Mouse (Mus musculus) neural tube, embryonic 13.5 days (tissue): Measurements from ENCODE around the gene Sema4d. TPM values are rescaled to one million over a fixed set of nuclear protein-coding genes. Genes with fewer than 3 reads are reported as not detected.

ENCODE experiments used
- ATAC-seq: fragments of 200-750 bp; cut with Nextera tagmentation; 2 replicates; pipeline ENCODE4 v1.8.0; 2017; ENCODE audit warnings: low read depth, mild to moderate bottlenecking, moderate TSS enrichment, moderate library complexity
- H3K27ac ChIP-seq: fragments of 300-500 bp; sonication (generic); replicated peaks from 2 replicates; pipeline ENCODE4 v1.5.1; 2015; ENCODE audit warnings: moderate library complexity, mild to moderate bottlenecking, inconsistent platforms
- H3K27me3 ChIP-seq: fragments of 300-500 bp; sonication (generic); 2 replicates; pipeline ENCODE4 v1.6.1; 2015; ENCODE audit warnings: mild to moderate bottlenecking, inconsistent platforms
- H3K36me3 ChIP-seq: fragments of 300-500 bp; sonication (generic); 2 replicates; pipeline ENCODE4 v1.6.1; 2015; ENCODE audit warnings: mild to moderate bottlenecking, inconsistent platforms
- H3K4me1 ChIP-seq: fragments of 300-500 bp; sonication (generic); replicated peaks from 2 replicates; pipeline ENCODE4 v1.6.1; 2015; ENCODE audit warnings: inconsistent platforms
- H3K4me2 ChIP-seq: fragments of 300-500 bp; sonication (generic); 2 replicates; pipeline ENCODE4 v1.6.1; 2015; ENCODE audit warnings: inconsistent platforms, mild to moderate bottlenecking, moderate library complexity
- H3K4me3 ChIP-seq: fragments of 300-500 bp; sonication (generic); 2 replicates; pipeline ENCODE4 v1.5.1; 2015; ENCODE audit warnings: mild to moderate bottlenecking, inconsistent platforms
- H3K9ac ChIP-seq: fragments of 300-500 bp; sonication (generic); 2 replicates; pipeline ENCODE4 v1.6.1; 2015; ENCODE audit warnings: moderate library complexity, mild to moderate bottlenecking, inconsistent platforms
- H3K9me3 ChIP-seq: fragments of 300-500 bp; sonication (generic); 2 replicates; pipeline ENCODE4 v1.6.1; 2016; ENCODE audit warnings: inconsistent platforms
- WGBS: fragments of 180-500 bp; shearing (Covaris S2); methylation state at CpG from one replicate; pipeline ENCODE4 v1.1.7; 2015; 5-methylcytosine and 5-hydroxymethylcytosine counted together
- polyA plus RNA-seq: library from polyadenylated mRNA; unstranded; fragments of >200 nt; fragmentation: Nextera tagmentation; extraction: Ambion mirVana; gene quantifications from 2 replicates; pipeline ENCODE4 v1.2.1, GENCODE M21; 2015

Gene Sema4d
- polyA plus RNA-seq, 1 experiment from 2014 or later: 14.3 TPM

- no peak for ATAC-seq
- H3K36me3 ChIP-seq: no peaks in the 10 kb centered on the region
- H3K27me3 ChIP-seq: peaks cover 16% of the 10 kb centered on the region
- WGBS: 59% methylated on average over 5 of the region's 5 CpGs
- no peaks in the 10 kb centered on the region for H3K9me3 ChIP-seq
- no peak overlapping the region for H3K4me3 ChIP-seq
- no peak overlapping the region for H3K9ac ChIP-seq
- H3K4me2 ChIP-seq: peak overlapping the region; percentile 82; the same call in 1 of the 2 replicates
- H3K27ac ChIP-seq: no peak overlapping the region
- peaks cover 31% of the 10 kb centered on the region for H3K4me1 ChIP-seq
Observed at GRCm38 (mm10) chr13:51790793-51791192, 2.8 kb downstream of the Sema4d start.

- H3K4me3 ChIP-seq: no peak overlapping the region
- no peak overlapping the region for H3K27ac ChIP-seq
- ATAC-seq: no peak
- WGBS: 45% methylated on average over 2 of the region's 2 CpGs
- peaks cover 28% of the 10 kb centered on the region for H3K4me1 ChIP-seq
- H3K9me3 ChIP-seq: no peaks in the 10 kb centered on the region
- no peak overlapping the region for H3K9ac ChIP-seq
- H3K27me3 ChIP-seq: peaks cover 16% of the 10 kb centered on the region
- no peaks in the 10 kb centered on the region for H3K36me3 ChIP-seq
- no peak overlapping the region for H3K4me2 ChIP-seq
Observed at GRCm38 (mm10) chr13:51787858-51788257, 5.7 kb downstream of the Sema4d start.

GRCm38 (mm10) chr13:51786616-51787015 is 6.9 kb downstream of the Sema4d start:
- no peak overlapping the region for H3K4me3 ChIP-seq
- peaks cover 4% of the 10 kb centered on the region for H3K27me3 ChIP-seq
- no peak overlapping the region for H3K27ac ChIP-seq
- H3K36me3 ChIP-seq: no peaks in the 10 kb centered on the region
- no peak for ATAC-seq
- WGBS: 82% methylated on average over 4 of the region's 4 CpGs
- H3K4me2 ChIP-seq: no peak overlapping the region
- H3K9ac ChIP-seq: no peak overlapping the region
- no peaks in the 10 kb centered on the region for H3K9me3 ChIP-seq
- peaks cover 15% of the 10 kb centered on the region for H3K4me1 ChIP-seq

GRCm38 (mm10) chr13:51784476-51784875 is 9.1 kb downstream of the Sema4d start:
- H3K9me3 ChIP-seq: no peaks in the 10 kb centered on the region
- no peak overlapping the region for H3K27ac ChIP-seq
- peaks cover 5% of the 10 kb centered on the region for H3K4me1 ChIP-seq
- no peaks in the 10 kb centered on the region for H3K27me3 ChIP-seq
- no peak overlapping the region for H3K9ac ChIP-seq
- no peak for ATAC-seq
- no peak overlapping the region for H3K4me3 ChIP-seq
- 94% methylated on average over 8 of the region's 8 CpGs for WGBS
- no peaks in the 10 kb centered on the region for H3K36me3 ChIP-seq
- H3K4me2 ChIP-seq: no peak overlapping the region

GRCm38 (mm10) chr13:51783857-51784256 is 9.7 kb downstream of the Sema4d start:
- 0 out of 2 replicates have a peak overlapping the region, but pooled peaks have one; percentile 38 for H3K27ac ChIP-seq
- H3K4me2 ChIP-seq: no peak overlapping the region
- no peak for ATAC-seq
- WGBS: 79% methylated on average over 6 of the region's 6 CpGs
- H3K27me3 ChIP-seq: no peaks in the 10 kb centered on the region
- H3K9ac ChIP-seq: no peak overlapping the region
- no peak overlapping the region for H3K4me3 ChIP-seq
- no peaks in the 10 kb centered on the region for H3K36me3 ChIP-seq
- H3K9me3 ChIP-seq: no peaks in the 10 kb centered on the region
- peaks cover 6% of the 10 kb centered on the region for H3K4me1 ChIP-seq

- no peak for ATAC-seq
- peaks cover 30% of the 10 kb centered on the region for H3K4me1 ChIP-seq
- no peak overlapping the region for H3K27ac ChIP-seq
- no peaks in the 10 kb centered on the region for H3K9me3 ChIP-seq
- H3K9ac ChIP-seq: no peak overlapping the region
- no peaks in the 10 kb centered on the region for H3K27me3 ChIP-seq
- no peak overlapping the region for H3K4me3 ChIP-seq
- H3K36me3 ChIP-seq: no peaks in the 10 kb centered on the region
- WGBS: 93% methylated on average over 10 of the region's 10 CpGs
- H3K4me2 ChIP-seq: no peak overlapping the region
Observed at GRCm38 (mm10) chr13:51780509-51781155, 12.9 kb downstream of the Sema4d start.

GRCm38 (mm10) chr13:51778983-51779962 is 14.3 kb downstream of the Sema4d start:
- Histone ChIP-seq H3K4me3 (no peak overlapping the region), H3K9ac (no peak overlapping the region), H3K4me1 (peaks cover 30% of the 10 kb centered on the region), H3K4me2 (no peak overlapping the region), H3K36me3 (no peaks in the 10 kb centered on the region), H3K27me3 (no peaks in the 10 kb centered on the region), H3K27ac (no peak overlapping the region), H3K9me3 (no peaks in the 10 kb centered on the region)
- ATAC-seq: no peak
- 73% methylated on average over 25 of the region's 25 CpGs for WGBS

GRCm38 (mm10) chr13:51778351-51778982 is 15.1 kb downstream of the Sema4d start:
- Histone ChIP-seq H3K27ac (peak overlapping the region; percentile 57; the same call in 1 of the 2 replicates), H3K36me3 (no peaks in the 10 kb centered on the region), H3K4me3 (no peak overlapping the region), H3K4me1 (peaks cover 30% of the 10 kb centered on the region), H3K27me3 (no peaks in the 10 kb centered on the region), H3K9ac (no peak overlapping the region), H3K4me2 (no peak overlapping the region), H3K9me3 (no peaks in the 10 kb centered on the region)
- no peak for ATAC-seq
- 90% methylated on average over 11 of the region's 11 CpGs for WGBS

GRCm38 (mm10) chr13:51777738-51778274 is 15.7 kb downstream of the Sema4d start:
- Histone ChIP-seq H3K4me2 (peak overlapping the region; percentile 9; the same call in 1 of the 2 replicates), H3K4me1 (peaks cover 30% of the 10 kb centered on the region), H3K4me3 (no peak overlapping the region), H3K9ac (peak overlapping the region; percentile 52), H3K9me3 (no peaks in the 10 kb centered on the region), H3K27ac (peak overlapping the region; percentile 57; the same call in 1 of the 2 replicates), H3K27me3 (no peaks in the 10 kb centered on the region), H3K36me3 (no peaks in the 10 kb centered on the region)
- ATAC-seq: peak; percentile 20; the same call in 1 of the 2 replicates
- WGBS: 55% methylated on average over 6 of the region's 6 CpGs

GRCm38 (mm10) chr13:51777048-51777737 is 16.4 kb downstream of the Sema4d start:
- Histone ChIP-seq H3K27me3 (no peaks in the 10 kb centered on the region), H3K9me3 (no peaks in the 10 kb centered on the region), H3K4me2 (peak overlapping the region; percentile 9; the same call in 1 of the 2 replicates), H3K9ac (peak overlapping the region; percentile 52), H3K4me1 (peaks cover 30% of the 10 kb centered on the region), H3K27ac (peak overlapping the region; percentile 57), H3K4me3 (no peak overlapping the region), H3K36me3 (no peaks in the 10 kb centered on the region)
- WGBS: 6% methylated on average over 11 of the region's 11 CpGs
- peak; percentile 85 for ATAC-seq

- 95% methylated on average over 6 of the region's 6 CpGs for WGBS
- Histone ChIP-seq H3K4me3 (no peak overlapping the region), H3K36me3 (no peaks in the 10 kb centered on the region), H3K27me3 (no peaks in the 10 kb centered on the region), H3K9me3 (no peaks in the 10 kb centered on the region), H3K27ac (no peak overlapping the region), H3K4me2 (no peak overlapping the region), H3K4me1 (peaks cover 30% of the 10 kb centered on the region), H3K9ac (no peak overlapping the region)
- ATAC-seq: no peak
Observed at GRCm38 (mm10) chr13:51776160-51776737, 17.3 kb downstream of the Sema4d start.
